Mouse (Mus musculus) C2C12 (cell line): Measurements from ENCODE around the gene Gpr108. TPM values are rescaled to one million over a fixed set of nuclear protein-coding genes. Genes with fewer than 3 reads are reported as not detected.
A peak's percentile ranks its signal among the peaks of the same experiment; 100 is the strongest.

Source experiments
- H3K27me3 ChIP-seq: one replicate; pipeline ENCODE4 v1.6.1; 2011; ENCODE audit not compliant: control insufficient read depth, insufficient read depth, insufficient read length
- H3K36me3 ChIP-seq: one replicate; pipeline ENCODE4 v1.6.1; 2011; ENCODE audit not compliant: control insufficient read depth, insufficient read depth
- H3K4me3 ChIP-seq: one replicate; pipeline ENCODE4 v1.5.1; 2011; ENCODE audit warnings: mild to moderate bottlenecking, control low read depth; ENCODE audit not compliant: poor library complexity, insufficient read depth, severe bottlenecking
- H3K79me2 ChIP-seq: one replicate; pipeline ENCODE4 v1.6.1; 2011; ENCODE audit not compliant: control insufficient read depth, insufficient read depth
- H3K79me3 ChIP-seq: one replicate; pipeline ENCODE4 v1.6.1; 2011; ENCODE audit warnings: low read depth, control low read depth
- H3ac ChIP-seq: one replicate; pipeline ENCODE3; 2011; ENCODE audit warnings: low read depth; ENCODE audit not compliant: control insufficient read depth, insufficient read length
- CEBPB ChIP-seq: IDR thresholded peaks from one replicate; pipeline ENCODE4 v1.6.1; 2011; ENCODE audit warnings: low read depth, mild to moderate bottlenecking, control low read depth, moderate library complexity
- CTCF ChIP-seq: IDR thresholded peaks from one replicate; pipeline ENCODE4 v1.5.1; 2011; ENCODE audit not compliant: control insufficient read depth, insufficient read depth, insufficient read length
- FOSL1 ChIP-seq: IDR thresholded peaks from one replicate; pipeline ENCODE4 v1.8.0; 2011; ENCODE audit warnings: mild to moderate bottlenecking, low read length; ENCODE audit not compliant: poor library complexity, insufficient read depth, severe bottlenecking
- MAX ChIP-seq: IDR thresholded peaks from one replicate; pipeline ENCODE4 v1.6.1; 2011; ENCODE audit warnings: mild to moderate bottlenecking, control low read depth
- MYOD1 ChIP-seq: IDR thresholded peaks from one replicate; pipeline ENCODE4 v1.6.1; 2011; ENCODE audit warnings: low read depth; ENCODE audit not compliant: control insufficient read depth, insufficient read length
- MYOG ChIP-seq: IDR thresholded peaks from one replicate; pipeline ENCODE4 v1.6.1; 2011; ENCODE audit not compliant: control insufficient read depth, insufficient read length; ENCODE audit errors: extremely low read depth
- USF1 ChIP-seq: IDR thresholded peaks from one replicate; pipeline ENCODE4 v1.6.1; 2011; ENCODE audit warnings: low read depth, mild to moderate bottlenecking, control low read depth, moderate library complexity
- polyA plus RNA-seq: library from polyadenylated mRNA; unstranded; fragments of >200 nt; fragmentation: generic; extraction: Trizol; gene quantifications from one replicate; pipeline ENCODE4 v1.2.1, GENCODE M21; 2012; ENCODE audit warnings: missing spikeins

The Gpr108 gene
- polyA plus RNA-seq, 1 experiment: 24.7 TPM

GRCm38 (mm10) chr17:57246663-57247392 lies 1.4 kb downstream of the Gpr108 start:
- H3ac ChIP-seq: peak overlapping the region; percentile 96

GRCm38 (mm10) chr17:57245311-57245929 lies 2.8 kb downstream of the Gpr108 start:
- H3K79me2 ChIP-seq: peaks cover 12% of the 10 kb centered on the region
- H3K79me3 ChIP-seq: peaks cover 5% of the 10 kb centered on the region
- peaks cover 3% of the 10 kb centered on the region for H3K36me3 ChIP-seq
- H3K4me3 ChIP-seq: no peak overlapping the region
- TF ChIP-seq FOSL1 (no peak), MYOG (no peak), USF1 (no peak), CTCF (no peak), MAX (no peak), MYOD1 (no peak), CEBPB (no peak)
- H3K27me3 ChIP-seq: no peaks in the 10 kb centered on the region
- no peak overlapping the region for H3ac ChIP-seq

More at GRCm38 (mm10) chr17:57246663-57247392, 1.4 kb downstream of the Gpr108 start:
- peaks cover 26% of the 10 kb centered on the region for H3K79me2 ChIP-seq
- TF ChIP-seq MYOD1 (no peak), MYOG (no peak), FOSL1 (no peak), CTCF (no peak), MAX (no peak), USF1 (no peak), CEBPB (no peak)
- no peaks in the 10 kb centered on the region for H3K27me3 ChIP-seq
- peaks cover 3% of the 10 kb centered on the region for H3K36me3 ChIP-seq
- H3K79me3 ChIP-seq: peaks cover 19% of the 10 kb centered on the region
- peak overlapping the region; percentile 70 for H3K4me3 ChIP-seq

GRCm38 (mm10) chr17:57243650-57244370 lies 4.4 kb downstream of the Gpr108 start:
- Histone ChIP-seq H3K36me3 (peaks cover 3% of the 10 kb centered on the region), H3K4me3 (no peak overlapping the region), H3K79me2 (no peaks in the 10 kb centered on the region), H3ac (no peak overlapping the region), H3K79me3 (no peaks in the 10 kb centered on the region), H3K27me3 (no peaks in the 10 kb centered on the region)
- TF ChIP-seq MYOD1 (no peak), FOSL1 (no peak), CTCF (no peak), USF1 (no peak), MAX (no peak), MYOG (no peak), CEBPB (no peak)

- TF ChIP-seq MYOG (no peak), USF1 (no peak), MAX (no peak), CTCF (no peak), FOSL1 (no peak)
- Histone ChIP-seq H3K4me3 (no peak overlapping the region), H3K79me2 (no peaks in the 10 kb centered on the region), H3K27me3 (peaks cover 3% of the 10 kb centered on the region), H3ac (no peak overlapping the region), H3K36me3 (no peaks in the 10 kb centered on the region), H3K79me3 (no peaks in the 10 kb centered on the region)
These were observed 11.1 kb downstream of the Gpr108 start for GRCm38 (mm10) chr17:57237181-57237580.

GRCm38 (mm10) chr17:57235803-57236202 lies 12.4 kb downstream of the Gpr108 start:
- peaks cover 3% of the 10 kb centered on the region for H3K27me3 ChIP-seq
- H3K79me3 ChIP-seq: no peaks in the 10 kb centered on the region
- H3K36me3 ChIP-seq: no peaks in the 10 kb centered on the region
- no peak overlapping the region for H3K4me3 ChIP-seq
- no peaks in the 10 kb centered on the region for H3K79me2 ChIP-seq
- TF ChIP-seq FOSL1: no peak
- no peak for TF ChIP-seq CEBPB
- no peak for TF ChIP-seq MAX
- TF ChIP-seq MYOD1: no peak
- TF ChIP-seq USF1: no peak
- no peak for TF ChIP-seq MYOG
- no peak for TF ChIP-seq CTCF
- H3ac ChIP-seq: no peak overlapping the region
